In genomic region chr9:92809469-92809868, GRCm38 (mm10) we compare ENCODE assay signal across 24 mouse cellular contexts.
"Had no signal": no experiment of that assay in that cellular context is flagged by ENCODE, and none has a peak within 500 bp of the region (broad histone marks: within the 10 kb centered on the region; RNA-seq: fewer than 3 reads in every experiment).

No protein-coding gene starts in this region.

- H3K4me2 ChIP-seq: heart, embryonic 11.5 days; heart, embryonic 13.5 days; heart, embryonic 15.5 days; hindbrain, embryonic 13.5 days; hindbrain, embryonic 15.5 days; kidney, embryonic 15.5 days; limb, embryonic 13.5 days; limb, embryonic 15.5 days had no signal

- ATAC-seq: hindbrain, postnatal 0 days; intestine, embryonic 16.5 days had no signal

- DNase-seq: gastrocnemius, postnatal 36 days; heart, adult 11 months; heart, adult 2 months; heart, postnatal 14 days; heart, postnatal 36 days; kidney, adult 11 months; kidney, adult 2 months; kidney, adult 9 months; kidney, postnatal 14 days; kidney, postnatal 36 days; layer of hippocampus, adult 9-11 months; layer of hippocampus, postnatal 36 days; left cerebral cortex, postnatal 4 days had no signal

- H3K27ac ChIP-seq: heart, adult 2 months; heart, embryonic 13.5 days; heart, embryonic 15.5 days; hindbrain, embryonic 13.5 days; hindbrain, embryonic 15.5 days; hindbrain, postnatal 0 days; kidney, embryonic 15.5 days; kidney, postnatal 0 days; limb, embryonic 13.5 days; limb, embryonic 15.5 days had no signal

- H3K4me1 ChIP-seq: heart, embryonic 13.5 days; heart, embryonic 15.5 days; hindbrain, embryonic 13.5 days; hindbrain, embryonic 15.5 days; kidney, embryonic 15.5 days; limb, embryonic 13.5 days; limb, embryonic 15.5 days had no signal

- H3K4me3 ChIP-seq: heart, adult 2 months; heart, embryonic 13.5 days; heart, embryonic 15.5 days; hindbrain, embryonic 13.5 days; hindbrain, embryonic 15.5 days; kidney, embryonic 15.5 days; limb, embryonic 13.5 days; limb, embryonic 15.5 days had no signal

- H3K9me3 ChIP-seq: heart, embryonic 13.5 days; heart, embryonic 15.5 days; hindbrain, embryonic 13.5 days; hindbrain, embryonic 15.5 days; kidney, embryonic 15.5 days; limb, embryonic 13.5 days; limb, embryonic 15.5 days had no signal

- H3K27me3 ChIP-seq: heart, embryonic 13.5 days; heart, embryonic 15.5 days; hindbrain, embryonic 13.5 days; hindbrain, embryonic 15.5 days; kidney, embryonic 15.5 days; limb, embryonic 13.5 days; limb, embryonic 15.5 days had no signal

- H3K36me3 ChIP-seq: heart, embryonic 13.5 days; heart, embryonic 15.5 days; hindbrain, embryonic 13.5 days; hindbrain, embryonic 15.5 days; kidney, embryonic 15.5 days; limb, embryonic 13.5 days; limb, embryonic 15.5 days had no signal

- H3K9ac ChIP-seq: heart, embryonic 13.5 days; heart, embryonic 15.5 days; hindbrain, embryonic 13.5 days; hindbrain, embryonic 15.5 days; kidney, embryonic 15.5 days; limb, embryonic 13.5 days; limb, embryonic 15.5 days had no signal
